Mouse (Mus musculus) midbrain, embryonic 12.5 days (tissue): ENCODE data around the gene Zc3h15. TPM values are rescaled to one million over a fixed set of nuclear protein-coding genes. Genes with fewer than 3 reads are reported as not detected.

ENCODE experiments used
- ATAC-seq: fragments of 200-750 bp; cut with Nextera tagmentation; 2 replicates; pipeline ENCODE4 v1.8.0; 2017; ENCODE audit warnings: low read depth, moderate TSS enrichment, moderate library complexity; ENCODE audit not compliant: low FRiP score
- H3K27ac ChIP-seq: fragments of 300-500 bp; sonication (generic); replicated peaks from 2 replicates; pipeline ENCODE4 v1.5.1; 2016; ENCODE audit warnings: mild to moderate bottlenecking
- H3K27me3 ChIP-seq: fragments of 300-500 bp; sonication (generic); 2 replicates; pipeline ENCODE4 v1.6.1; 2016; ENCODE audit warnings: mild to moderate bottlenecking
- H3K36me3 ChIP-seq: fragments of 300-500 bp; sonication (generic); 2 replicates; pipeline ENCODE4 v1.6.1; 2016
- H3K4me1 ChIP-seq: fragments of 300-500 bp; sonication (generic); 2 replicates; pipeline ENCODE4 v1.6.1; 2016
- H3K4me2 ChIP-seq: fragments of 300-500 bp; sonication (generic); replicated peaks from 2 replicates; pipeline ENCODE4 v1.6.1; 2016; ENCODE audit warnings: mild to moderate bottlenecking, moderate library complexity
- H3K4me3 ChIP-seq: fragments of 300-500 bp; sonication (generic); 2 replicates; pipeline ENCODE4 v1.5.1; 2016; ENCODE audit warnings: mild to moderate bottlenecking
- H3K9ac ChIP-seq: fragments of 300-500 bp; sonication (generic); replicated peaks from 2 replicates; pipeline ENCODE4 v1.6.1; 2016; ENCODE audit warnings: mild to moderate bottlenecking, moderate library complexity
- H3K9me3 ChIP-seq: fragments of 300-500 bp; sonication (generic); 2 replicates; pipeline ENCODE4 v1.6.1; 2016; ENCODE audit warnings: mild to moderate bottlenecking
- WGBS: fragments of 180-500 bp; shearing (Covaris S2); methylation state at CpG from one replicate; pipeline ENCODE4 v1.1.7; 2016; 5-methylcytosine and 5-hydroxymethylcytosine counted together
- polyA plus RNA-seq: library from polyadenylated mRNA; unstranded; fragments of >200 nt; fragmentation: Nextera tagmentation; extraction: Ambion mirVana; gene quantifications from 2 replicates; pipeline ENCODE4 v1.2.1, GENCODE M21; 2016

Zc3h15 gene
- polyA plus RNA-seq, 1 experiment from 2014 or later, result 180 TPM

- Histone ChIP-seq H3K4me3 (no peak overlapping the region), H3K4me1 (no peaks in the 10 kb centered on the region), H3K4me2 (no peak overlapping the region), H3K9me3 (no peaks in the 10 kb centered on the region), H3K36me3 (peaks cover 10% of the 10 kb centered on the region; the same call in 1 of the 2 replicates), H3K27me3 (no peaks in the 10 kb centered on the region), H3K27ac (no peak overlapping the region), H3K9ac (no peak overlapping the region)
- WGBS, result 62% methylated on average over 5 of the region's 5 CpGs
- no peak for ATAC-seq
Observed at GRCm38 (mm10) chr2:83675681-83676080, 31.4 kb downstream of the Zc3h15 start.

DNA sequence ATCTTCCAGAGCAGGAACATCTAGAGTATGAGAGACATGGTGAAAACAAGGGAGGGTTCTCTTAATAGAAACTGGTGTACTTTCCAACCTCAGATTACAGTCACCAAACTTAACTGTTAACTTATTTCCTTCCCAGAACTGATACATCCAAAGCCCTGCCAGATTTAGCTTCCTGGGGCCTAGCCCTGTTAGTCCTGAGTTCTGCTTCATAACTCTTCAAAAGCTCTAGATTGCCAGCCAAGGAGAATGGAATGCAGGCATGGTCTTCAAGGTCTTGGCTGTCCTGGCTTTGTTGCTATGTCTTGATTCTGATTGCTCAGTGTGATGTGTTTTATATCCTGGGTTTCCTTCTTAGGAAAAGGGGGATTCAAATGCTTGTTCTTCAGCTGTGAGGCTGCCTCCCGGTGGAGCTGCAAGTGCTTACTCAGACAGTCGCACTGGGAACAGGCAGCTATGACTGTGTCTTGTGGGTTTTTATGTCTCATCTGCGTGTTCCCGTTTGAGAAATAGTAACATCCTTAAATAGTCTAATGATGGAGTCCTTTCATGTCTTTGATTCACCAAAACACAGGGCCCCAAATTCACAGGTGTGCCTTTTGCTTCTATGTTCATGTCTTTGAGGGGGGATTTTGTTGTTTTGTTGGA is 32.1 kb downstream of the Zc3h15 start:
- H3K4me1 ChIP-seq, result no peaks in the 10 kb centered on the region
- no peaks in the 10 kb centered on the region for H3K9me3 ChIP-seq
- no peak overlapping the region for H3K4me2 ChIP-seq
- H3K36me3 ChIP-seq, result peaks cover 10% of the 10 kb centered on the region; the same call in 1 of the 2 replicates
- WGBS, result 89% methylated on average over 4 of the region's 4 CpGs
- ATAC-seq, result no peak
- no peak overlapping the region for H3K4me3 ChIP-seq
- H3K27ac ChIP-seq, result no peak overlapping the region
- no peaks in the 10 kb centered on the region for H3K27me3 ChIP-seq
- H3K9ac ChIP-seq, result no peak overlapping the region

DNA sequence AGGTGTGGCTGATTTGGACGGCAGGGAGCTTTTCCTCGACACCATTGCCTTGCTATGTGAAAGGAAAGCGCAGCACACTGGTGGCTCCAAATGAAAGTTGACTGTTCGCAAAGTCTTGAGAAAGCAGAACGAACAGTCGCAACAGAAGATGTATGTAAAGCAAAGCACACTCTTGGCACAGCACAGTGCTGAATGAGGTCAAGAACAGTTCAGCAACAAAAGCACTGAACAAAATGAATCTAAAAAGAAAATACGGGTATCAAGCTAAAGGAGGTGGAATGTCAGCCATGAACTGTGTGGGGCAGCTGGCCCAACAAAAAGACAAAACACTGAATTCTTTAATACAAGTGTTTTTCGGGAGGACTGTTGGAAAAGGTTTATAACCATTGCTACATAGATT is 37.1 kb downstream of the Zc3h15 start:
- Histone ChIP-seq H3K9me3 (no peaks in the 10 kb centered on the region), H3K36me3 (no peaks in the 10 kb centered on the region), H3K9ac (no peak overlapping the region), H3K4me1 (no peaks in the 10 kb centered on the region), H3K27me3 (no peaks in the 10 kb centered on the region), H3K4me2 (no peak overlapping the region), H3K27ac (no peak overlapping the region), H3K4me3 (no peak overlapping the region)
- 93% methylated on average over 8 of the region's 8 CpGs for WGBS
- no peak for ATAC-seq

DNA sequence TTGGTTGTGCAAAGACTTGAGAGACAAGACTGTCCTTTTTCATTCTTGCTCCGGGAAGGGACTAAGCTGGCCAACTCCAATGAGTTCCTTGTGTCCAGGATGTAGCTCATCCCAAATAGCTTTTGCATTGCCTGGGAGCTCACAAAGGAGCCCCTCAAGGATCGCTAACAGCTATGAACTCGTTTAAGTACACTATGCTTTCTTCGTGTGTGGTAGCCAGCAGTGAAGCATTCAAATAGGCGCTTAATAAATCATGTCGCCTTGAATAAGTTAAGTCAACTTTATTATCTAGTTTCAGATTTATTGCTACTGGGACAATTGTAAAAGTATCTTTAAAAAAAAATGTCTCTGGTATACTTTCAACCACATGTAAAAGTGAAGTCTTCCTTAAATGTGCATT is 37.5 kb downstream of the Zc3h15 start:
- Histone ChIP-seq H3K27me3 (no peaks in the 10 kb centered on the region), H3K9ac (no peak overlapping the region), H3K36me3 (no peaks in the 10 kb centered on the region), H3K27ac (no peak overlapping the region), H3K4me1 (no peaks in the 10 kb centered on the region), H3K4me2 (no peak overlapping the region), H3K9me3 (no peaks in the 10 kb centered on the region), H3K4me3 (no peak overlapping the region)
- WGBS, result 90% methylated on average over 6 of the region's 6 CpGs
- ATAC-seq, result no peak

DNA sequence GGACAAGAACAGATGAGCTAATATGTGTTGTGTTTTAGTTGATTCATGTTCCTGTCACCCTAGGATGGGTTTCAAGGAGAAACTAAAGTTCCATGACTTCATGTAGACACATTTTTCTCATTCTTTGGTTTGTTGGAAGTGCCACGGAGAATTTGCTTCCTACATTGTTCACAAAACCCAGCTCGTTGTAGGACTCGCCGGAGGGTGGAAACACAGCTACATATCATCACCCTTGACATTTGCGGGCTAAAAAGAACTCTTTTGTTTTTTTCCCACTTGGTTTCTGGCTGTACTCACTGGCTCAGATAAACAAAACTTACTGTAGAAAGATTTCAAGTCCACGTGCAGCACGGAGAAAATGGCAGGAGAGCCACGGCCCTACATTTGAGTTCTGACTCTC is 38.0 kb downstream of the Zc3h15 start:
- no peak overlapping the region for H3K4me2 ChIP-seq
- H3K4me1 ChIP-seq, result no peaks in the 10 kb centered on the region
- no peak overlapping the region for H3K9ac ChIP-seq
- H3K27me3 ChIP-seq, result no peaks in the 10 kb centered on the region
- WGBS, result 93% methylated on average over 8 of the region's 8 CpGs
- H3K4me3 ChIP-seq, result no peak overlapping the region
- no peak for ATAC-seq
- no peaks in the 10 kb centered on the region for H3K9me3 ChIP-seq
- no peak overlapping the region for H3K27ac ChIP-seq
- no peaks in the 10 kb centered on the region for H3K36me3 ChIP-seq

- no peak for ATAC-seq
- WGBS, result 88% methylated on average over 9 of the region's 9 CpGs
- no peaks in the 10 kb centered on the region for H3K36me3 ChIP-seq
- no peak overlapping the region for H3K4me2 ChIP-seq
- no peak overlapping the region for H3K4me3 ChIP-seq
- H3K4me1 ChIP-seq, result no peaks in the 10 kb centered on the region
- H3K27ac ChIP-seq, result no peak overlapping the region
- H3K27me3 ChIP-seq, result no peaks in the 10 kb centered on the region
- no peak overlapping the region for H3K9ac ChIP-seq
- H3K9me3 ChIP-seq, result no peaks in the 10 kb centered on the region
Observed at GRCm38 (mm10) chr2:83683731-83684519, 39.7 kb downstream of the Zc3h15 start.

DNA sequence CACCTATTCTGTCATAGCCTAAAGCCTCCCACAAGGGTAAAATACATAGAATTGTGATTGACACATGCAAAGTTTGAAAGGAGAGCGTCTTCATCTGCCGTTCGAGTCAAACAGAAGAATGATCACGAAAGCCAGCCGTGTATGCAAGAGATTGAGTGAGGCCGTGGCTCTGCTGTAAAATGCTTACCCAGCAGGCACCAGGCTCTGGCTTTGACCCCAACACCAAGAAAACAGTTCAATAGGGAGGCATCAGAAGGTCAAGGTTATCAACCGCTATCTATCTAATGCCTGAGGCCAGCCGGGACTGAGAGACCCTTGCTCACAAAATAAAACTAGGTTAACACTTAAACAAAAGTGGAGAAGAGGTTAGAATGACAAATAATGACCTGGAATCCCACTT is 40.5 kb downstream of the Zc3h15 start:
- no peak overlapping the region for H3K4me3 ChIP-seq
- H3K4me1 ChIP-seq, result no peaks in the 10 kb centered on the region
- ATAC-seq, result no peak
- no peaks in the 10 kb centered on the region for H3K9me3 ChIP-seq
- H3K36me3 ChIP-seq, result no peaks in the 10 kb centered on the region
- 85% methylated on average over 8 of the region's 8 CpGs for WGBS
- H3K27ac ChIP-seq, result no peak overlapping the region
- H3K4me2 ChIP-seq, result no peak overlapping the region
- H3K27me3 ChIP-seq, result no peaks in the 10 kb centered on the region
- no peak overlapping the region for H3K9ac ChIP-seq

DNA sequence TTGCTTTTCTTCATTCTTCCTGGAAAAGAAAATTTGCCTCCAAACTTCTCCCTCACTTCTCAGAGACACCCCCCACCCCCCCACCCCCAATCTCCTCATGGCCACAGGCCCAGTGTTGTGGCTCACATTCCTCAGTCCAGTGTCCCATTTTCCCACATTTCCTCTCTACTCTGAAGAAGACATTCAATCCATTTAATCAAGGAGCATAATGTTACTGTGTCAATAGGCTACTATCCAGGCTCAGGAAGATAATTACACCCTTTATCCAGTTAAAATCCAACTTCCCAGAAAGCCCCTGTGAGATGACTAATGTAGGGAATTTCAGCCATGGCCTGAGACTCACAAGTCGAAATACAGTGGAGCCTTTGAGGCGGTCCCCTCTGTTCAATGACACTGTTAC is 46.1 kb downstream of the Zc3h15 start:
- no peak overlapping the region for H3K9ac ChIP-seq
- ATAC-seq, result no peak
- no peak overlapping the region for H3K4me2 ChIP-seq
- WGBS, result 85% methylated on average over 2 of the region's 2 CpGs
- H3K9me3 ChIP-seq, result no peaks in the 10 kb centered on the region
- no peaks in the 10 kb centered on the region for H3K36me3 ChIP-seq
- H3K4me1 ChIP-seq, result 0 out of 2 replicates have a peak, but pooled peaks cover 9% of the 10 kb centered on the region
- no peaks in the 10 kb centered on the region for H3K27me3 ChIP-seq
- no peak overlapping the region for H3K27ac ChIP-seq
- no peak overlapping the region for H3K4me3 ChIP-seq

DNA sequence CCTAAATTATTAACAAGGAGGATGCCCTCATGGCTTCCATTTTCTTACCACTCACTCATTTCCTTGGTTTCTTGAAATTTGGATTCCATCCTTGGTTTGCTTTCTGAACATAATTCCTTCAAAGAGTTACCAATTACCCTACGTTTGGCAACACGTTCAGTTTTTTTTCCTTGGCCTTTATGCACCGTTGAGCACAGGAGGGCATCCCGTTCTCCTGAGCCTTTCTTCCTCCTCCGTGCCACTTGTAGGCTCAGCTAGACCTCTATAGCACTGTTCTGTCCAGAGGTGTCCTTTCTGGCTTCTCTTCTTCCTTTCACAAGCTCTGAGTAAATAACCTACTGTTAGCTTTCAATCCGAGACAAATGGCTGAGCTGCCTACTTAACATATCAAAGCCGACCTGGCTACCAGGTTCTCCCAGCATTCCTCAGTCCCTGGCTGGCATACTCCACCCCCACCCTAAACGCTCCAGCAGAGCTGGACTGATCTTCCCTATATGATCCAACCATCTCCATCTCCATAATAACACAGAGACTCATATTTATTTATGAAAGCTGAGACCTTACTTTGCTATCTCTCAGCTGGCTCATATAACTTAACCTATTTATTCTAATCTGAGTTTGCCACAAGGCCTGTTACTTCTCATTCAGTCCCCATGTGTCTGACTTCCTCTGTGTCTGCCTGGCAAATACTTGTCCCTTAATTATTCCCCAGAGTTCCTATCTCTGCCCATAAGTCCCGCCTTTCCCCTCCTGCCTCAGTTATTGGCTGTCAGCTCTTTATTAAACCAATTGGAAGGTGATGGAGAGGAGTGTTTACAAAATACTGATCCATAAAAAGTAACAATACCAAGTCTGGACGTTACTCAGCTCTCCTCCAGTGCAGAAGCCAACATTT is 48.7 kb downstream of the Zc3h15 start:
- Histone ChIP-seq H3K4me1 (0 out of 2 replicates have a peak, but pooled peaks cover 9% of the 10 kb centered on the region), H3K27ac (no peak overlapping the region), H3K36me3 (no peaks in the 10 kb centered on the region), H3K9me3 (no peaks in the 10 kb centered on the region), H3K27me3 (no peaks in the 10 kb centered on the region), H3K4me3 (no peak overlapping the region), H3K4me2 (no peak overlapping the region), H3K9ac (no peak overlapping the region)
- ATAC-seq, result peak; percentile 44; the same call in 1 of the 2 replicates
- 20% methylated on average over 10 of the region's 10 CpGs for WGBS

- Histone ChIP-seq H3K4me2 (no peak overlapping the region), H3K4me1 (0 out of 2 replicates have a peak, but pooled peaks cover 9% of the 10 kb centered on the region), H3K4me3 (no peak overlapping the region), H3K9me3 (no peaks in the 10 kb centered on the region), H3K27ac (no peak overlapping the region), H3K27me3 (no peaks in the 10 kb centered on the region), H3K36me3 (no peaks in the 10 kb centered on the region), H3K9ac (no peak overlapping the region)
- WGBS, result 91% methylated on average over 7 of the region's 7 CpGs
- ATAC-seq, result no peak
Observed at GRCm38 (mm10) chr2:83694061-83694460, 49.8 kb downstream of the Zc3h15 start.

DNA sequence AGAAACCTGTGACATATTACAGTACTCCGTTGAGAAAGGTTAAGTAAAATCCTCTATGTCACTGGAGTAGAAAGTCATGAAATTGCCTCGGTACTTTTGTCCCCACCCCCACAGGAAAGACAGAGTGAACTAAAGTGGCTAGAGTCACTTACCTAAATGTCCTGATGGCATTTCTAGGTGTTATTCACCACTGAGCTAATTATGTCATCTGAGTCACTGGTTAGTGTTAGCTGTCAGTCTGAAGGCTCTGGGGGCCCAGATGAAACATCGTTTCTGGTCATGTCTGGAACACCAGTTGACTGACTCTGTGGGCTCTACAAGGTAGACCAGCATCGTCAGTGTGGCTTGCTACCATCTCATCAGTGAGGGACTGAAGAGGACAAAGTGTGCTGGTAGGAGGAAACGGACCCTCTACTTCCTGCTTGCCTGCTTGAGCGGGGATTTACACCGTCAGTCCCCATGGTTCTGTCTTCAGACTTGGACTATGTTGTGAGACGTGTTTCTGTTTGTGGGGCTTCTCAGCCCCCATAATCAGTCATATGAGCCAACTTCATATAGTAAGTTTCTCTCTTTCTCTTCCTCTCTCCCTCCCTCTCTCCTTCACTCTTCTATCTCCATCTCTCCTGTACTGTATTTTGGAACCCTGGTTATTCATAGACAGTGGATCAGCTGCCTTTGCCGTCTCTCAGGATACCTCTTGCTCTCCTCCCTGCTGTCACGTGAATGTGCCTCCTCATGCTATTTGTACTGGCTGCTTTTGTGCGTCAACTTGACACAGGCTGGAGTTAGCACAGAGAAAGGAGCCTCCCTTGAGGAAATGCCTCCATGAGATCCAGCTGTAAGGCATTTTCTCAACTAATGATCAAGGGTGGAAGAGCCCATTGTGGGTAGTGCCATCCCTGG is 51.4 kb downstream of the Zc3h15 start:
- Histone ChIP-seq H3K4me3 (no peak overlapping the region), H3K9ac (no peak overlapping the region), H3K36me3 (no peaks in the 10 kb centered on the region), H3K4me2 (no peak overlapping the region), H3K27ac (no peak overlapping the region), H3K9me3 (no peaks in the 10 kb centered on the region), H3K4me1 (0 out of 2 replicates have a peak, but pooled peaks cover 9% of the 10 kb centered on the region), H3K27me3 (no peaks in the 10 kb centered on the region)
- no peak for ATAC-seq
- whole genome bisulfite sequencing, result 81% methylated on average over 11 of the region's 11 CpGs
